Comparison of ENCODE assay signal across 8 mouse cellular contexts in the genomic region with DNA sequence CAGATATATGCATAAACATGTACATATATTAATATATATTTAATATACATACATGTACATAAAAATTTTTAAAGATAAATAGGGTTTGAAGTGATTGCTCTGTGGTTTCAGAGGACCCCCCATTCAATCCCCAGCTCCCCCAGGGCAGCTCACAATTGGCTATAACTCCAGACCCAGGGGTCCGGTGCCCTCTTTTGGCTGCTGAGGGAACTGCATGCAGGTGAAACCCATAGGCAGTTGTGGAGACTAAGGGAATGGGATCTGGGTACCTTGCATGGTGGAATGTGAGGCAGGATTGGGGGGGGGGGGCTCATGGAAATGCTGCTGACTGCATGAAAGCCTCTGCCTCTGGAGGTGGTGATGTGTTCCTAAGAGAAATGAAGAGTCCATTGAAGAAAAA. TPM values are rescaled to one million over a fixed set of nuclear protein-coding genes. Genes with fewer than 3 reads are reported as not detected.
DNase-seq lines count a peak whose midpoint lies in the region; ATAC-seq and TF ChIP-seq lines count a peak whose summit lies in the region.

No protein-coding gene starts in this region.

- no peak for TF ChIP-seq POLR2A in embryonic fibroblast, embryonic 13.5 days (IDR thresholded peaks at IDR 0.05; ENCODE audit: low read depth, low read length)

- no peak overlapping the region for H3K27ac ChIP-seq in forebrain, embryonic 11.5 days (ENCODE audit: low read depth, low read length)
- H3K27ac ChIP-seq in forebrain, embryonic 12.5 days: no peak overlapping the region
- H3K27ac ChIP-seq in embryonic fibroblast, embryonic 13.5 days (ENCODE audit: insufficient read depth, low read length): no peak overlapping the region
- no peak overlapping the region for H3K27ac ChIP-seq in stomach, postnatal 0 days (replicated peaks)

- intact Hi-C loops in heart, postnatal 10 days (cut with DNase I): no loop called here

- H3K36me3 ChIP-seq in forebrain, embryonic 11.5 days (ENCODE audit: control insufficient read depth, insufficient read depth, low read length): no peaks in the 10 kb centered on the region
- no peaks in the 10 kb centered on the region for H3K36me3 ChIP-seq in forebrain, embryonic 12.5 days (replicated peaks)
- no peaks in the 10 kb centered on the region for H3K36me3 ChIP-seq in stomach, postnatal 0 days (ENCODE audit: control insufficient read depth, insufficient read depth, low read length)

- WGBS in forebrain, embryonic 11.5 days: 3% methylated on average over 1 of the region's 1 CpGs
- WGBS in forebrain, embryonic 12.5 days: 9% methylated on average over 1 of the region's 1 CpGs
- WGBS in stomach, postnatal 0 days: 18% methylated on average over 1 of the region's 1 CpGs

- H3K4me1 ChIP-seq in forebrain, embryonic 11.5 days (replicated peaks; ENCODE audit: control insufficient read depth, insufficient read depth, low read length): no peaks in the 10 kb centered on the region; the same call in 1 of the 2 replicates
- peaks cover 11% of the 10 kb centered on the region for H3K4me1 ChIP-seq in forebrain, embryonic 12.5 days
- H3K4me1 ChIP-seq in embryonic fibroblast, embryonic 13.5 days (ENCODE audit: control insufficient read depth, insufficient read depth, low read length): no peaks in the 10 kb centered on the region
- no peaks in the 10 kb centered on the region for H3K4me1 ChIP-seq in stomach, postnatal 0 days (replicated peaks; ENCODE audit: control insufficient read depth, insufficient read depth)

- no peak for ATAC-seq in forebrain, embryonic 11.5 days (replicated peaks; ENCODE audit: low FRiP score)
- no peak for ATAC-seq in forebrain, embryonic 12.5 days (ENCODE audit: low FRiP score)
- ATAC-seq in stomach, postnatal 0 days (ENCODE audit: low FRiP score, low TSS enrichment): no peak

- peaks cover 2% of the 10 kb centered on the region for H3K27me3 ChIP-seq in forebrain, embryonic 11.5 days (ENCODE audit: control insufficient read depth, insufficient read depth, low read length)
- H3K27me3 ChIP-seq in forebrain, embryonic 12.5 days: peaks cover 25% of the 10 kb centered on the region
- H3K27me3 ChIP-seq in stomach, postnatal 0 days (ENCODE audit: control insufficient read depth, insufficient read depth, low read length): no peaks in the 10 kb centered on the region

- DNase-seq in forebrain, embryonic 11.5 days (ENCODE audit: low spot score): peak; percentile 68
- DNase-seq in right cerebral cortex, postnatal 4 days: peak; percentile 42
- no peak for DNase-seq in right cerebral cortex, postnatal 25 days
- DNase-seq in stomach, postnatal 0 days (ENCODE audit: low spot score): peak; percentile 52
- DNase-seq in frontal cortex, postnatal 14 days (ENCODE audit: low spot score in 2 of 2): no peak
- no peak for DNase-seq in heart, postnatal 10 days

- H3K4me3 ChIP-seq in forebrain, embryonic 11.5 days (ENCODE audit: low read depth, low read length): no peak overlapping the region
- no peak overlapping the region for H3K4me3 ChIP-seq in forebrain, embryonic 12.5 days (replicated peaks)
- no peak overlapping the region for H3K4me3 ChIP-seq in embryonic fibroblast, embryonic 13.5 days (ENCODE audit: insufficient read depth, low read length)
- no peak overlapping the region for H3K4me3 ChIP-seq in stomach, postnatal 0 days (ENCODE audit: low read depth, low read length)

- 0 out of 2 replicates have a peak, but pooled peaks have one; percentile 28 for TF ChIP-seq CTCF in embryonic fibroblast, embryonic 13.5 days (IDR thresholded peaks at IDR 0.05; ENCODE audit: borderline replicate concordance, insufficient read depth, low read length)
- peak; percentile 69 for TF ChIP-seq CTCF in stomach, postnatal 0 days (IDR thresholded peaks at IDR 0.05; ENCODE audit: low read depth)

- no peak overlapping the region for H3K9ac ChIP-seq in forebrain, embryonic 11.5 days (ENCODE audit: low read length)
- H3K9ac ChIP-seq in forebrain, embryonic 12.5 days: no peak overlapping the region
- no peak overlapping the region for H3K9ac ChIP-seq in stomach, postnatal 0 days (ENCODE audit: low read length)

- H3K9me3 ChIP-seq in forebrain, embryonic 11.5 days (ENCODE audit: control insufficient read depth, low read length): no peaks in the 10 kb centered on the region
- H3K9me3 ChIP-seq in forebrain, embryonic 12.5 days: no peaks in the 10 kb centered on the region
- H3K9me3 ChIP-seq in stomach, postnatal 0 days (ENCODE audit: control insufficient read depth, low read length): no peaks in the 10 kb centered on the region

- TF ChIP-seq EP300 in stomach, postnatal 0 days (optimal IDR thresholded peaks at IDR 0.05): no peak

- H3K4me2 ChIP-seq in forebrain, embryonic 11.5 days (ENCODE audit: low read depth, low read length, severe bottlenecking): no peak overlapping the region
- H3K4me2 ChIP-seq in forebrain, embryonic 12.5 days: no peak overlapping the region
- H3K4me2 ChIP-seq in stomach, postnatal 0 days (replicated peaks; ENCODE audit: low read depth): no peak overlapping the region

RNA-seq across cellular contexts. Expression of a gene that starts 16.2 kb away (rescaled TPM):
- 1.2 and 1.5 TPM in 2 replicates for polyA plus RNA-seq in forebrain, embryonic 11.5 days (2014; fragmentation: Nextera tagmentation; extraction: Ambion mirVana)
- polyA plus RNA-seq in forebrain, embryonic 12.5 days (2016; fragmentation: Nextera tagmentation; extraction: Ambion mirVana): 6.0 and 6.1 TPM in 2 replicates
- polyA plus RNA-seq in embryonic fibroblast, embryonic 13.5 days (2011; ENCODE audit: insufficient read length, low read depth, missing spikeins): 2.2 and 3.3 TPM in 2 replicates
- 0.44 and 0.67 TPM in 2 replicates for polyA plus RNA-seq in stomach, postnatal 0 days (2015; fragmentation: Nextera tagmentation; extraction: Ambion mirVana)
- 1 to 10 TPM; 6.4 to 6.6 TPM for total RNA-seq in heart, postnatal 10 days (2021)

RNA-seq across cellular contexts. Expression of a gene that starts 25.3 kb away (rescaled TPM):
- 98.4 and 105 TPM in 2 replicates for polyA plus RNA-seq in forebrain, embryonic 11.5 days (2014; fragmentation: Nextera tagmentation; extraction: Ambion mirVana)
- 90.5 and 97.1 TPM in 2 replicates for polyA plus RNA-seq in forebrain, embryonic 12.5 days (2016; fragmentation: Nextera tagmentation; extraction: Ambion mirVana)
- polyA plus RNA-seq in embryonic fibroblast, embryonic 13.5 days (2011; ENCODE audit: insufficient read length, low read depth, missing spikeins): 18.6 and 22.8 TPM in 2 replicates
- polyA plus RNA-seq in stomach, postnatal 0 days (2015; fragmentation: Nextera tagmentation; extraction: Ambion mirVana): 83.9 and 85.3 TPM in 2 replicates
- 10 to 100 TPM; 28.9 to 30.8 TPM for total RNA-seq in heart, postnatal 10 days (2021)

RNA-seq across cellular contexts. Expression of a gene that starts 52.4 kb away (rescaled TPM):
- polyA plus RNA-seq in forebrain, embryonic 11.5 days (2014; fragmentation: Nextera tagmentation; extraction: Ambion mirVana): 56.3 and 56.4 TPM in 2 replicates
- 50.3 and 50.8 TPM in 2 replicates for polyA plus RNA-seq in forebrain, embryonic 12.5 days (2016; fragmentation: Nextera tagmentation; extraction: Ambion mirVana)
- polyA plus RNA-seq in embryonic fibroblast, embryonic 13.5 days (2011; ENCODE audit: insufficient read length, low read depth, missing spikeins): 182 and 220 TPM in 2 replicates
- 30.4 and 34.0 TPM in 2 replicates for polyA plus RNA-seq in stomach, postnatal 0 days (2015; fragmentation: Nextera tagmentation; extraction: Ambion mirVana)
- 10 to 100 TPM; 72.9 to 85.0 TPM for total RNA-seq in heart, postnatal 10 days (2021)

Comparison
In these comparisons a context has a peak if more than half of its experiments do, and no peak if none do; other contexts are left out.
1. DNase-seq: peak in forebrain, embryonic 11.5 days (single experiment), right cerebral cortex, postnatal 4 days (single experiment) and stomach, postnatal 0 days (single experiment); none in right cerebral cortex, postnatal 25 days (single experiment), frontal cortex, postnatal 14 days (0 of 2) and heart, postnatal 10 days (0 of 2).